Mouse (Mus musculus): ENCODE results near the gene Cltc.

Cltc gene

DNA sequence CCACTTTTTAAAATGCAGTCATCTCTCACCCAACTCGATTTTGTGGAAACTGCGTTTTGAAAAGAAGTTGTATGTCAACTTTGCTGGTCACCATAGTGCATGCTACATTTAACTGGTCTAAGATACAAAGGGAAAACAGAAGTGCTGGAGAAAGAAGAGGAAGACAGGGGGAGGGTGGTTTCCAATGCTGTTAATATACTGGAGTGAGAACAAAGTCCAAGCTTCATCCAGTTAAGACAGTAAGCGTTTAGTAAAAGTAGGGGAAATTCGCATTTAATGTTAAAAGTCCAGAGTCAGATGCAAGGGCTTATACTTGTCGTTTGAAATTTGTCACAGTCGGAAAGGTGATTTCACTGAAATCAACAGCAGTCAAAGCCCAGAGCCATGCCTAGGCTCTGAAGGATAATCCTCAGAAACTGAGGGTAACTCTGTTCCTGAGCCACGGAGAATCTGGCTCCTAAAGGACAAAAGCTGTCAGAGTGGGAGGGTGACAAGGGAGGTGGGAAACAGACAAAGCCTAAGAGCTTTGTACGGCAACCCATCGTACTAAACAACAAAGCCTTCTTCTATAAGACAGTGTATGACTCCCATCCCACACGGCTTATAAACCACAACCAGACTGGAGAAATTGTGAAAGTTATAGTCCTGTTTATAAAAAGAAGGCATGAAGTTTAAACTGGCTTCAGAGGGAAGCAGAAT, 23.0 kb downstream of the Cltc start:
- peaks cover 15% of the 10 kb centered on the region for H3K4me1 ChIP-seq (replicated peaks; ENCODE audit: low read depth, low read length)
- H3K27me3 ChIP-seq (ENCODE audit: insufficient read depth, low read length): no peaks in the 10 kb centered on the region
- H3K4me3 ChIP-seq (replicated peaks; ENCODE audit: low read length): no peak overlapping the region
- no peaks in the 10 kb centered on the region for H3K9me3 ChIP-seq (ENCODE audit: low read length)
- H3K36me3 ChIP-seq (ENCODE audit: insufficient read depth, low read length): peaks cover 66% of the 10 kb centered on the region
- TF ChIP-seq CTCF (conservative IDR thresholded peaks at IDR 0.05; ENCODE audit: low read length): no peak
- no peak for TF ChIP-seq NANOG (IDR thresholded peaks at IDR 0.05; ENCODE audit: borderline replicate concordance, low read length)
- TF ChIP-seq POU5F1 (IDR thresholded peaks at IDR 0.05; ENCODE audit: borderline replicate concordance, low read length): no peak

DNA sequence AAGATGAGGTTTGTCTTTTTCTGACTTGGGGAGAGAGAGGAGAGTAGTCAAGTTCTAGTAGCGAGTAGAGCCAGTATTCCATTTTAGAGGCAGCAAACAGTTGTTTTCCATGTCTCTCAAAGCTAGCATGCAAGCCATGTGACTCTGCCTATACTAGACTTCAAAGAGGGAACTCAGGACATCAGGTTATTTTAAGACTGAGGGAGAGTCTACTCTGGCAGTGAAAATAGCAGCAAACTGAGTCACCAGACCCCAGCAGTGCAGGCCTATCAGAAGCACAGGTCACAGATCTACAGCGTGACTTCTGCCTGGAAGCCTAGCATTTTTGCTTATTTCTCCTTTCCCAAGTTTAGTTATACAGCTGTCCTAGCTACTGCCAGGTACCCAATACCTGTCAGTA, 25.9 kb downstream of the Cltc start:
- TF ChIP-seq NANOG (IDR thresholded peaks at IDR 0.05; ENCODE audit: borderline replicate concordance, low read length): no peak
- TF ChIP-seq POU5F1 (IDR thresholded peaks at IDR 0.05; ENCODE audit: borderline replicate concordance, low read length): no peak
- no peak for TF ChIP-seq CTCF (conservative IDR thresholded peaks at IDR 0.05; ENCODE audit: low read length)
- Histone ChIP-seq H3K4me1 (replicated peaks; ENCODE audit: low read depth, low read length) (no peaks in the 10 kb centered on the region), H3K9me3 (ENCODE audit: low read length) (no peaks in the 10 kb centered on the region), H3K27me3 (ENCODE audit: insufficient read depth, low read length) (no peaks in the 10 kb centered on the region), H3K36me3 (ENCODE audit: insufficient read depth, low read length) (peaks cover 87% of the 10 kb centered on the region), H3K4me3 (replicated peaks; ENCODE audit: low read length) (no peak overlapping the region)

DNA sequence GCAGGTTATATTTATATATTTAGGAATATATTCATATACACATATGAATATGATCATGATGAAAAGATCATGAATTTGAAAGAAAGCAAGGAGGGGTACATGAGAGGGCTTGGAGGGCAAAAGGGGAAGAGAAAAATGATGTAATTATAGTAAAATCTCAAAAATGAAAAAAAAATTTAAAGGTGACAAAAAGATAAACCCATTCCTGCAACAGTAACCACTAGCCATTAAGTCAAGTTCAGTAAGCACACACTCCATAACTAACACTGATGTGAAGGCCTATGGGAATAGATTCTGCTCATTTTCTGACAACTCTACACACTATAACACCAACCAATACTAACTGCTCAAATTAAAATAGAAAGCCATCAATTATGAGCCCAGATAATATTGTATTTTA, 31.8 kb downstream of the Cltc start:
- peaks cover 87% of the 10 kb centered on the region for H3K36me3 ChIP-seq (ENCODE audit: insufficient read depth, low read length)
- no peaks in the 10 kb centered on the region for H3K4me1 ChIP-seq (replicated peaks; ENCODE audit: low read depth, low read length)
- no peaks in the 10 kb centered on the region for H3K9me3 ChIP-seq (ENCODE audit: low read length)
- TF ChIP-seq POU5F1 (IDR thresholded peaks at IDR 0.05; ENCODE audit: borderline replicate concordance, low read length) (no peak), NANOG (IDR thresholded peaks at IDR 0.05; ENCODE audit: borderline replicate concordance, low read length) (no peak), CTCF (conservative IDR thresholded peaks at IDR 0.05; ENCODE audit: low read length) (no peak)
- H3K4me3 ChIP-seq (replicated peaks; ENCODE audit: low read length): no peak overlapping the region
- no peaks in the 10 kb centered on the region for H3K27me3 ChIP-seq (ENCODE audit: insufficient read depth, low read length)

DNA sequence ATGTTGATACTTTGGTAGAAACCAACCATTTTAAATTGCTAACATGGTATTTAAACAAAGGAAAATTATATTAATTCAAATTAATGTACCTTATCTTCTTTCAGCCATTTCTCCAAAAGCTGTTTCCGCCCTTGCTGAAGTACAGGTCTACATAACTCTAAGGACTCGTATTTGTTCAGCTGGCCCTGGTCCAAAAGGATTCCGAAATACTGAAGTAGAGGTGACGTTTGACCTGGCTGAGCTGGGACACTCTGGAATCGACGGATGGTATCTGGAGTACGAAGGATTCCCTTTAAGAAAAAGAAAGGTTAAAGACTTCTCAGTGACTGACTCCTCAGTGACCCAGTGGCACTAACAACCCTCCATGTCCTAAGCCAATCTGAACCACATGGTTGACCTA, 32.4 kb downstream of the Cltc start:
- Histone ChIP-seq H3K4me3 (replicated peaks; ENCODE audit: low read length) (no peak overlapping the region), H3K36me3 (ENCODE audit: insufficient read depth, low read length) (peaks cover 88% of the 10 kb centered on the region), H3K9me3 (ENCODE audit: low read length) (no peaks in the 10 kb centered on the region), H3K4me1 (replicated peaks; ENCODE audit: low read depth, low read length) (no peaks in the 10 kb centered on the region), H3K27me3 (ENCODE audit: insufficient read depth, low read length) (no peaks in the 10 kb centered on the region)
- no peak for TF ChIP-seq POU5F1 (IDR thresholded peaks at IDR 0.05; ENCODE audit: borderline replicate concordance, low read length)
- TF ChIP-seq NANOG (IDR thresholded peaks at IDR 0.05; ENCODE audit: borderline replicate concordance, low read length): no peak
- TF ChIP-seq CTCF (conservative IDR thresholded peaks at IDR 0.05; ENCODE audit: low read length): no peak

DNA sequence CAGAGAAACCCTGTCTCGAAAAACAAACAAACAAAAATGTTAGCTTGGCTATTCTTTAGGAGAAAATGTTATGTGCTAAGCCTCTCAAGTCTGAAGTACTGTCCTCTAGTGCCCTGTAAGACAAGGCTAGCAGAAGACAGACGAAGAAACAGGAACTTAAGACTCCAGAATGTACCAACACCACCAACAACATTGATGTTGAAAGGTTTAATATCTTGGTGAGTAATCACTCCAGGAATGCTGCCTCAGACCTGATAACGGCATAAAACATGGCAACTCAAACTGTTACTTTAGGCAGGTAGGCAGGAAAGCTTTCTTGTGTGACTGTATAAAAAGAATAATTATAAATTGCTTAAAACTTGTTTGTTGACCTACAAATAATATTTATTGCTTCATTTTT, 33.4 kb downstream of the Cltc start:
- Histone ChIP-seq H3K9me3 (ENCODE audit: low read length) (no peaks in the 10 kb centered on the region), H3K4me1 (replicated peaks; ENCODE audit: low read depth, low read length) (no peaks in the 10 kb centered on the region), H3K4me3 (replicated peaks; ENCODE audit: low read length) (no peak overlapping the region), H3K27me3 (ENCODE audit: insufficient read depth, low read length) (no peaks in the 10 kb centered on the region), H3K36me3 (ENCODE audit: insufficient read depth, low read length) (peaks cover 90% of the 10 kb centered on the region)
- TF ChIP-seq CTCF (conservative IDR thresholded peaks at IDR 0.05; ENCODE audit: low read length): no peak
- TF ChIP-seq NANOG (IDR thresholded peaks at IDR 0.05; ENCODE audit: borderline replicate concordance, low read length): no peak
- no peak for TF ChIP-seq POU5F1 (IDR thresholded peaks at IDR 0.05; ENCODE audit: borderline replicate concordance, low read length)

DNA sequence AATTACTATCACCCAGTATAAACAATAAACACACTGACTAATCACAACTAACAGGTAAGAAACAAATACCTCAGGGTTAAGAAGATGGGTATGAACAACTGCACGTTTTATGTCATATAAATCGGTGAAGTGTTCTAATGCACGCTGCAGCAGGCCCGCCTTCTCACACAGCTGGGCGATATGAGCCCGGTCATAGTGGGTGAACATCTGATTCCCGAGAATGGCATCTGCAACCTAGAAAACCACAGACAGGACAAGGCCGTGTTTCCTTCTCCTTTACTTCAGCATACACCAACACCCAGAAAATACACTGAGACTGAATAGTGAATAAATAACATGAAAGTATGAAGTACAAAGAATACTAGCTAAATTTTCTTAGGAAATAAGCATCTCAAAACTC, 38.0 kb downstream of the Cltc start:
- Histone ChIP-seq H3K4me1 (replicated peaks; ENCODE audit: low read depth, low read length) (no peaks in the 10 kb centered on the region), H3K27me3 (ENCODE audit: insufficient read depth, low read length) (no peaks in the 10 kb centered on the region), H3K36me3 (ENCODE audit: insufficient read depth, low read length) (peaks cover 89% of the 10 kb centered on the region), H3K9me3 (ENCODE audit: low read length) (no peaks in the 10 kb centered on the region), H3K4me3 (replicated peaks; ENCODE audit: low read length) (no peak overlapping the region)
- TF ChIP-seq NANOG (IDR thresholded peaks at IDR 0.05; ENCODE audit: borderline replicate concordance, low read length): no peak
- no peak for TF ChIP-seq POU5F1 (IDR thresholded peaks at IDR 0.05; ENCODE audit: borderline replicate concordance, low read length)
- TF ChIP-seq CTCF (conservative IDR thresholded peaks at IDR 0.05; ENCODE audit: low read length): no peak

DNA sequence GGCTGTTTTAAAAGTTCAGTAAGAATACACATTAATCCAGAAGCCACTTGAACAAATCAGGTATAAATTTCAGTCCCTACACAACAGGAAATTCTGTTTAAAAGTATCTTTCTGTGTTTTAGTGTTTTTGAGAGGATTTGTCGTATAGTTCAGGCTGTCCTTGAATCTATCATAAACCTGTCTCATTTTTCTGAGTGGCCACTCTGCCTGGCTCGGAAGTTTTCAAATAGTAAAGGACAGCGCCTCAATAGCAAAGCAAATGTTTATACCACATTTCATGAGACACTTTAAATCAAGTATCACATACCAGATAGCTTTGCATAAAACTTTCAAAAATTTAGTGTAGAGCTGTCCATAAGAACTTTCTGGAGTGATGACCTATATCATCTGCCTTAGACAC, 39.0 kb downstream of the Cltc start:
- Histone ChIP-seq H3K27me3 (ENCODE audit: insufficient read depth, low read length) (no peaks in the 10 kb centered on the region), H3K36me3 (ENCODE audit: insufficient read depth, low read length) (peaks cover 91% of the 10 kb centered on the region), H3K4me1 (replicated peaks; ENCODE audit: low read depth, low read length) (no peaks in the 10 kb centered on the region), H3K4me3 (replicated peaks; ENCODE audit: low read length) (no peak overlapping the region), H3K9me3 (ENCODE audit: low read length) (no peaks in the 10 kb centered on the region)
- TF ChIP-seq NANOG (IDR thresholded peaks at IDR 0.05; ENCODE audit: borderline replicate concordance, low read length): no peak

DNA sequence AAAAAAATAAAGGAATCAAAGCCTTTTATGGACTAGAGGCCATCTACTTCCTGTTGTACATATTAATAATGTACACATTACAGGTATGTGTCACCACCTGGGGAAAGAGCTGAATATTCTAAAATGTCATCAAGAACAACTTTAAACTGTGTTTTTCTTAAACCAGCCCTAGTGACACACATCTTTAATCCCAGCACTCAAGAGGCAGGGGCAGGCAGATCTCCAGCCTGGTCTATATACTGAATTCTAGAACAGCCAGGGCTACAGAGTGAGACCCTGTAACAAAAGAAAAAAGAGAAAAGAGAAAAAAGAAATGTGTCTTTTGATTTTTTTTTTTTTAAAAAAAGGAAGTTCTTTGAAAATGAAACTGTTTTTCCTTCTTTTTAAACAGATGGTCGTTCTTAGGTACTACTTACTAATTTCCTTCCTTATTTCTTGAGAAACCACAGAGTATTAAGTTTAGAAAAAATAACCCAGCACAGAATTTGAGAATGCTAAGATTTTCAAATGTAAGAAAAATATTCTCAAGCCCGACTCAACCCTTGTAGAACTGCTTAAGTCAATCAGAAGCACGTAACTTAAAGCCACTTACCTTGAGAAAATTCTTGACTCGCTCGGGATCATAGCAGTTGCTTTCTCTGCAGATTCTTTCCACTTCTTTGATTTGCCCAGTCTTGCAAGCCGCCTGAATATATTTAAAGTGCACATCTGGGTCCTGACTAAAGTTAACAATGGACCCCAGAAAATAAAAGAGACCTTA, 39.9 kb downstream of the Cltc start:
- no peak overlapping the region for H3K4me3 ChIP-seq (replicated peaks; ENCODE audit: low read length)
- no peaks in the 10 kb centered on the region for H3K4me1 ChIP-seq (replicated peaks; ENCODE audit: low read depth, low read length)
- no peaks in the 10 kb centered on the region for H3K27me3 ChIP-seq (ENCODE audit: insufficient read depth, low read length)
- TF ChIP-seq CTCF (conservative IDR thresholded peaks at IDR 0.05; ENCODE audit: low read length) (no peak), NANOG (IDR thresholded peaks at IDR 0.05; ENCODE audit: borderline replicate concordance, low read length) (no peak), POU5F1 (IDR thresholded peaks at IDR 0.05; ENCODE audit: borderline replicate concordance, low read length) (no peak)
- peaks cover 92% of the 10 kb centered on the region for H3K36me3 ChIP-seq (ENCODE audit: insufficient read depth, low read length)
- H3K9me3 ChIP-seq (ENCODE audit: low read length): no peaks in the 10 kb centered on the region

All from E14TG2a.4 (cell line).